Mouse (Mus musculus) right cerebral cortex, postnatal 10 days (tissue): ENCODE data around the gene Patj.

Experiments used
- DNase-seq, 2 experiments: peaks; one replicate each; pipeline ENCODE4 v3.0.0; 2021; ENCODE audit warnings: low spot score in 2 of 2

The Patj gene

DNA sequence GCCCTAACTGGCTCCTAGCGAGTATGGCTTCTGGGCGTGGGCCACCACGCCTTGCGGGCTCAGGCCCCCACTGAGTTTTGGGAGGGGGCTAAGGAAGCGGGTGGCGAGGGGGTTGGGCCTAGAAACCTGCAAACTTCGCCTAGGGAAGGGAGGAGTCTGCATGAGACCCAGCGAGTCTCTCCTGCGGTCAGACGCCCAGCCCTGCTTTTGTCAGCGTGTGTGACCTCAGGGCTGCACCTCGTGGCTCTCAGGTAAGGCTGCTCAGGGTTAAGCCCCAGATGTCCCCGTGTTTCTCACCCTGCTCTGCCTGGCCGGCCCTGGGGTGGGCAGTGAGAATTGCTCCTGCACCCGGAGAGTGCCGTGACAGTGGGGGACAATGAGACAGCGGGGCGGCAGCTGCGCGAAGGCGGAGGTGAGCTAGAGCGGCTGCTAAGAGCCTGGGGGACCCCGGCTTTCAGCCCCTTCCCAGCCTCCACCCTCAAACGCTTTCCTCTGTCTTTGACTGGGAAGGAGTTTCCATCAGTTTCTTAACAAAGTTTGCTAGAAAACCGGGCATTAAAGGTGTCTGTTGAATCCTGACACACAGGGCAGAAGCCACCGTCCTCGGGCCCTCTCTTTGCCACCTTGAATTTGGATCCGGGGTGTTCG, 331.1 kb downstream of the Patj start, which contains the start of gene L1td1:
Gene L1td1 (plus strand): TSS at position 145 of the 648 bp plus-strand sequence.
- no peak for DNase-seq

DNA sequence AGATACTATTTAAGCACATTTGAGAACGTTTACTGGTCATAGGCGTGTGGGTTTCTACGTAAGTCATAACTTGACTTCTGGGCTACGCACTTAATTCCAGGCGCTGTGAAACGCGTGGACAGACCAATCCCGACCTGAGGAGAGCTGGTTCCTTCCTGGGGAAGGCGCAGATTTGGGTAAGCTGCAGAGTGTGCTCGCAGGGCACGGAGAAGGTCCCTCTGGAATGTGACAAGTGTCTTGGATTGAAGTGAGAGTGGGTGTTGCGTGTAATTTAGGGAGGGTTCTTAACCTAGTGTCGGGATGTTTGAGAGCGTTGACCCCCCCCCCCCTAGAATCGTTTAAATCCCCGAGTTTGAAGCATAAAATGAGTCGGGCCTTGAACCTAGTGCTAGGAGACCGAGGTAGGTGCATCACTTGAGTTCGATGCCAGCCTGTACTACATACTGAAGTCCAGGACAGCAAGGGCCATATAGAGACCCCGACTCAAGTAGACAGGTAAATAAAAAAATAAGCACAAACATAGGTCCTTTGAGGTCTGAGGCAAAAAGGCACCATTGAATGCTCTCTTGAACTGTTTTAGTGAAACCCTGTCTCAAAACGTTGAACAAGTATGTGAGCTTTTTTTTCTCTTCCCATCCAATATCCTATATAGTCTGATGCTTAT, 331.8 kb downstream of the Patj start:
- DNase-seq = no peak

DNA sequence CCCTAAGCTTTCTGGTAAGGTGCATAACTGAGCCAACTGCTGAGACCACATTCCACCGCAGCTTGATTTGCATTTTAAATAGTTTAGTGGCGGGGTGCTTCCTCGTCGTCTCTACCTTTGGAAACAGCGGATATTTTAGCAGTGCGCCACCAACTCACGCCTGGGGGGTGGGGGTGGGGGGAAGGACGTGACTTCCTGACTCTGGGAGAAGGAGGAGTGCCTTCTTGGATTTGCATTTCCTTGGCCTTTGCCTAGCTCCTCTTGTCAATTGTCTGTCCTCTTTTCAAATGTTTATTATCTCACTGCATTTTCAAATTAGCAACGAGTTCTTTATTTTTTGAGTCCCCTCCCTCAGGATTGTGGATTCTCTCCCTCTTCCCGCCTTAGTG, 332.4 kb downstream of the Patj start:
- DNase-seq = no peak

DNA sequence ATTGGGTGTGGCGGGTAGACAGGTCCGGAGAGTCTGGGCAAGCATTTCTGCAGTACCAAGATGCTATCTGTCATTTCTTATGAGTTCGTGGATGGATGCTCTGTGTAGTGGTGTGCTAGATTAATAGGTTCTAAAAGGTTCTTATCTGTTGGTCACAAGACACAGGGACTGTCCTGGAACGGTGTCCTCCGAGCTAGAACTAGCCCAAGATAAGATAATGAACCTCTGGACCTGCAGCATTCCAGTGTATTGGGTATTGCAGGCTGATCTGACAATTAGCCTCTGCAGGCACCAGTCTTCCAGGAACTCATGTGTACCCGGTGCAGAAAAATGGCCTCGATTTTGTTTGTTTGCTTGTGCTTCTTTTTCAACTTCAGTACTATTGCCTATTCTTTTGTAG, 333.1 kb downstream of the Patj start:
- no peak for DNase-seq

DNA sequence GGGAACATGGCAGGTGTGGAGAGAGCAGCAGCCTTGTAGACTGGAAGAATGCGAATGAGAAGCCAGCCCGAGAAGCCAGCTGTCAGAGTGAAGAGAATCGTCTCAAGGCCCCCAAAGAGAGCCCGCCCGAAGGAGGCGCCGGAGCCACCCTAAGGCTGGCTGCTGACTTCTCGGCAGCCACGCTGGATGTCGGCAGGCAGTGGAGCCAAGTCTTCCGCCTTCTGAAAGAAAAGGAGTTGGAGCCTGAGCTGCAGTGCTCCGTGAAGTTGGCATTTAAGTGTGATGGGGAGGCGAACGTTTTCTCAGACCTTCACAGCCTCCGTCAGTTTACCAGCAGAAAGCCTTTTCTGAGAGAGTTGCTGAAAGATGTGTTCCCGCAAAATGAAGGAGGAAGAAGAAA, 338.1 kb downstream of the Patj start:
- DNase-seq = no peak

DNA sequence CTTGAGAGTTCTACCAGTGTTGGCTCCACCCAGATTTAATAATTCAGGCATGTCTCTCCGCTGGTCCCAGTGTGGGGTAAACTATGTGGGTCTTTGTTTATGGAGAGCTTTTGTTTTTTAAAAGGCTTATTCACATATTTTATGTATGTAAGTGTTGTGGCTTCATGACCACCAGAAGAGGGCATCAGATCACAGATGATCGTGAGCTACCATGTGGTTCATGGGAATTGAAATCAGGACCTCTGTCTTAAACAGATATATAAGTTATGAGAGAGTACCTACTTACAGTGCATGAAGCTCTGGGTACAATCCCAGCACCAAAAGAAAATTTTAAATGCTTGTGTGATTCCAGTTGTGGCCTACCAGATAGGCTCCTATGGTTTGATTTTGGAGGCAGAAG, 344.2 kb downstream of the Patj start:
- peak in 1 of 2 experiments; percentile 43 for DNase-seq

DNA sequence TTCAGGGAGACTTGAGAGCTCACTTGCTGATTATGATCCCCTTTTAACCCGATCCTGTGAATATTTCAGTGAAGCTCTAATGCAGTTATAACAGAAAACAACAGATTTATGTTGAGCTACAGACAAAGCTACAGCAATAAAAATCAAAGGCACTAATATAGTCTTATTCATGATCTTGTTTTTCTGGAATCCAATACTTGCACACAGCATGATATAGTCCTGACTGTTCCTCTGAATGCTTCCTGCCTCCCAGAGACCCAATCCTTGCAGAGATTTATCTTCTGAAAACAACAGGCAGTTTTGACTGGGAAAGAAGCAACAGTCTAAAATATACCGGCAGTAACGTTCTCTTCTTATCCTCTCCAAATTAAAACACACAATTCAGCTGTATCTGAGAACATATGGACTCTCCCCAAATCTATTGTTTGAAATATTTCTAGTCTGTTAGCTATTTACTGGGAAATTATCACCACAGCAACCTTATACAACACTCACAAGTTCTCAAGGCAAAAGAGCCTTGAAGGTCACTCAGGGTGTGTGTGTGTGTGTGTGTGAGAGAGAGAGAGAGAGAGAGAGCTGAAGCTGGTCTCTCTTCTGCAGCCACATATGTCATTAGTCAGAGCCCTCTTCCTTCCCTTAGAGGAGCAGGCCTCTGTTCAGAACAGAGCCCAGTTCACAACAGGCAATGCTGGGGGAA, 347.8 kb downstream of the Patj start:
- DNase-seq = no peak

DNA sequence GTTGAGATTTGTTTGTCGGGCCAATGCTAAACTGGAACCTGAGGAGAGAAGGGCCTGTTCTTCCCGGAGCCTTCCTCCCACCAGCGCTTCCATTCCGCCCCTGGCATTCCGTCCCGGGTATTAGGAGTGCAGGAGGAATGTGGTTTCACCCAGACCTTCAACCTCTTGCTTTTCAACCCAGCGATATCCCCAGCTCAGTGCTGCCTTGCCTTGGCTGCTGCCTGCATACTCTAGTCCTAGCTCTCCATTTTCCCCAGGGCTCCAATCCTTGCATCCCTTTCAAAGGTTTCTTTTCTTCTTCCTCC, 348.3 kb downstream of the Patj start:
- DNase-seq = no peak

DNA sequence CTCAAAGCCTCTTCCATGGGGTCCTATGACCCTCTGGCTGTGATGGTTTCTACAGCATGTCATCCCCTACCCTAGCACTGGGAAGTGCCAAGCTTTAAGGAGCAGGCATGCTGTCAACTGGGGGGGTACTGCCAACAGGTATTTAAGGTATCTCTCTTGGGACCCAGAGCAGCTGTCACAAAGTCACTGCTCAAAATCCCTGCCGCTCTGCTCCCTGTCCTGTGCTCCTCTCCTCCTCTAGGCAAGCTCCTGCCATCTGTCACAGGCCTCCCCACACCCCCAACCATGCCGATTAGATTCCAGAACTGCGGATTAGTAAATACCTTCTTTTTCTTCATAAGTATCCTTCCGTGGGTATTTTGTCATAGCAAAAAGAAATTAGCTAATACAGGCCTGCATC, 358.9 kb downstream of the Patj start:
- DNase-seq = no peak

DNA sequence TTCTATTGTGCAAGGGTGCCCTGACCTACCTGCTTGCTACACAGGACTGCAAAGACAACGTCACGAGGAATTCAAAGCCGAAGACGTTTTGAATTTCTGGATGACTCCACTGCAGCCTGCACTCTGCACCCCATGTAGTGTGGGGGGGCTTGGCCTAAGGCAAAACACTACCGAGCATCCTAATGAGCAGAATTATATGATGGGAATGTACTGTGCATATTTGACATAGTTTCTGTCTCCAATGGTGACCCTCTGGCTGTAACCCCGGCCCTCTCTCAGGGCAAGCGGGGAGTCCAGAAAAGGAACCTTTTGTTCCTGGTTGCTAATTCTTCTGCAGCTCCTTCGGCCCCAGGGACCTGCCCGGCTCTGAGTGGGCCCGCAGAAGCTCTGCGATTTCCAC, 360.6 kb downstream of the Patj start:
- no peak for DNase-seq

DNA sequence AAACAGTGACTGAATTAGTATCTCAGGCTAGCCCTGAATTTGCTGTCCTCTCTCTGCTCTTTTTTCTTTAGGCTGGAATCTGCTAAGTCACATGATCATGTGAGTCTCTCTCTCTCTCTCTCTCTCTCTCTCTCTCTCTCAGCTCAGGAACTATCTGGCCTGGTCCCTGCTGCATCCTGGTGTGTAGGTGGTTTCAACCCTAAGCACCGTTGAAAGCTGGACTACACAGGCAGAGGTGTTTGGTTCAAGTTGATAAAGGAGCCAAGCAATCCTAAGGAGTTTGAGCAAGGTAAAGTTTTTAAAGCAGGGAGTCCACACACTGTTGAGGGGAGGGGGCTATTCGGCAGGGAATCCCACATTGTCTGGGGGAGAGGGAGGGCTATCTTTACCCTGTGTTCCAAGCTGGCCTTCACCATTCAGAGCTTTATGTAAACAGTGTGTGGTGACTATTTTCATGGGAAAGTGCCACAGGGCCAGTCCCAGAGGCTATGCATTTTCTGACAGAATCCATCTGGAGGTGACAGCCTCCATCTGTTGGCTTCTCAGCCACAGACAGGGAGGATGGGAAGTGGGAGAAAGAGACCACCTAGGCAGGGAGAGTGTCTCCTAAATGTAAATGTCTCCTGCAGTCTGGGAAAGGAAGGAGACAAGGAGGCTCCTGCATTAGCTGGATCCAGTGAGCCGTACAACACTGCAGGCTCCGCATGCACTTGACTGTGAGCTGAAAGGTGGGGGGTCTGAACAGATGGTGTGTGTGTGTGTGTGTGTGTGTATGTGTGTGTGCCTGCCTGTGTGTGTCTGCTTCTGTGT, 362.6 kb downstream of the Patj start:
- DNase-seq = peak; percentile 38 to 57

DNA sequence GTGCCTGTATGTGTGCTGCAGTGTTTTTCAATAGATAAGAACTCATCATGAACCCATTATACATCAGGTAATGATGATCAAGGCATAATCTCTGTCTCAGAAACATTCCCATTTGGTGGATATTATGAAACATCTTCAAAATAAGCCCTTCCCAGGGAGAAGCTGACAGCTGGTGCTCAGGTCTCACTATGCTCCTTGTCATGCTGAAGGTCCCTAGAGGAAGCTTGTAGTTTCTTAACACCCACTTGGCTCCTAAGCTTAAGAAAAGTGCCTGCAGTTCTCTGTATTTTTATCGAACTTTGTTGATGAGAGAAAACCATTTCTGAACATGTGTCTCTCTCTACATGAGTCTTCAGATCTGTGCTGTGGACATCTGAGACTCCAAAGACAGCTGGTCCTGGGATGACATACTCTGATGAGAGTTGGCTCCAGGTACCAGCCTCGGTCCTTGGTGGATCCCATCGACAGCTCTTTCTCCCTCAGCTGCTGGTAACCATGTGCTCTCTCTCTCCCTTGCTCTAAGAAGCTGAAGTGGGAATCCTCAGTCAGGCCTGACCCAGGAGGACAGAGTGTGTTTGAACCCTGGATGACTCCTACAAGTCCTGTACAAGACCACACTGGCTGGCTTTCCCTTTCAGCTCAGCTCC, 363.4 kb downstream of the Patj start:
- DNase-seq = no peak

DNA sequence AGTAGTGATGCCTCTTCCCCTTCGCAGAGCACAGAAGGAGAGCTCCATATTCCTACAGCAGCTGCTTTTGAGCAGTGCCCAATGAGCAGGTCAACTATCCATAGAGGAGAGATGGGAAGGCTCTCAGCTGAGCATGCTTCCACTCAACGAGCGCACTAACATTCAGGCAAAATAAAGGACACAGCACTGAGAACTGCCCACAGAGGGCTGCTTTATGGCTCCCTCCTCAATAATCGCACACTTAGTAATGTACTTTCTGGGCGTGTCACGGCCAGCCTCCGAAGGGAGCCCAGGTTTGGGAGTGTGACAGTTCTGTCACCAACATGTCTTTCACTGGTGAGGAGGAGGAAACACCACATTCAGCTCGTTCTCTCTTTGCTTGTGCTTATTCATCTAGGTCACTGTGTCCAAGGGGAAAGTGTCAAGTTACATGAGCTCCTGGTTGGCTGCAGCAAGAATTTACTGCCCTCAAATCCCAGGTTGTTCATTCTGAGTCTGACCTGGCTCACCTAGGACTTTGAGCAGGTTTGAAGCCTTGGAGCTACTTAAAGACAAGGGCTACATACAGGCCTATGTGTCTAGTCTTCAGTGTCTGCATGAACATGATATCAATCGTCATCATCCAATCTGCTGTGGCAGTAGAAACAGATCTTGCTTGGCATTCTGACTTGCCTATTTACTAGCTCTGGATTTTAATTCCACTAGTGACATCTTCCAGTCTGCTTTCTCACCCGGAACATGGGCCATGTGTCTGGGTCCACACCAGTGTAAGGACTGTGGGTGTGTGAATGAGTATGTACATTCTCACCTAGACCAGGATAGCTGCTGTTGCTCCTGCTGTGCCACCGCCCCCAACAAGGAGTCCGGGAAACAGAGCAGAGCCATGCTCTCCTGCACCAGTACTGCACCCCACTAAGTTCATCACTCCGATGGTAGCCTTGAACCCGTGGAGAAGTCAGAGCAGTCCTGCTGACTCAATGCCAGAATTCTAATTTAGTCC, 371.8 kb downstream of the Patj start:
- no peak for DNase-seq
